Mouse (Mus musculus): ENCODE results near the gene Prdx3. TPM values are rescaled to one million over a fixed set of nuclear protein-coding genes. Genes with fewer than 3 reads are reported as not detected.
A peak's percentile ranks its signal among the peaks of the same experiment; 100 is the strongest.

Gene Prdx3
- polyA plus RNA-seq, 1 experiment from 2014 or later, result 182 TPM

DNA sequence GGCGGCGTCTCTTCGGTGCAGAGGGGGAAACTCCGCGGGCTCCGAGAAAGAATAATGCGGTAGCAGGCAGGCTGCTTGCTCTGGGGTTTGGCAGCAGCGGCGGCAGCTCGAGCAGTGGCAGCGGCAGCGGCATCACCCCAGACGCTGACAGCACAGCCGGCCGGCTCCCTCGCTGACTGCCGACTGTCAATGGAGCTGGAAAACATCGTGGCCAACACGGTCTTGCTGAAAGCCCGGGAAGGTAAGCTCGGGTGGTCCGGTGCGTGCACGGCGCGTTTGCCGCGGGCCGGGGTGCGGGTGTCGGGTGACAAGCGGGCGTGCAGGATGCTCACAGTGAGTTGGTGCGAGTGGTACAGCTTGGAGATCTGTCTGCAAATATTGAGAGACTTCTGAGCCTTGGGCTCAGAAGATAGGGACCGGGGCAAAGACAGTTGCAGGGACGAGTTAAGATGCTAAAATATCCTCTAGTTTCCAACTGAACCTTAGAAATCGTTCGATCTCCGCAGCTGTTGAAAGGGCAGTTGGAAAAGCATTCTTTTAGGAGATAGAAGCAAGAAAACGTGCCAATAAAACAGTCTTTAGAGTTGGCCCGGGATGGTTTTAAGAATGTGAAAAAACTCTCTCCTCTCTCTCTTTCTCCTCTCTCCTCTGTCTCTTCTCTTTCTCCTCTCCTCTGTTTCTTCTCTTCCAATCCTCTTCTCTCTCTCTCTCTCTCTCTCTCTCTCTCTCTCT, 16.2 kb upstream of the Prdx3 start:
- Histone ChIP-seq H3K36me3 (replicated peaks; ENCODE audit: insufficient read depth, low read length) (no peaks in the 10 kb centered on the region), H3K9me3 (ENCODE audit: low read length) (no peaks in the 10 kb centered on the region), H3K27me3 (ENCODE audit: insufficient read depth, low read length) (no peaks in the 10 kb centered on the region), H3K9ac (replicated peaks) (peak overlapping the region; percentile 46), H3K27ac (ENCODE audit: low read depth) (peak overlapping the region; percentile 3; the same call in 1 of the 2 replicates), H3K4me3 (ENCODE audit: low read depth, low read length) (peak overlapping the region; percentile 79), H3K4me1 (ENCODE audit: insufficient read depth) (peaks cover 16% of the 10 kb centered on the region), H3K4me2 (ENCODE audit: low read depth, low read length) (peak overlapping the region; percentile 82)
- TF ChIP-seq CTCF (IDR thresholded peaks at IDR 0.05; ENCODE audit: low read depth) (no peak), EP300 (IDR thresholded peaks at IDR 0.05; ENCODE audit: low read depth) (no peak)
- no peak for DNase-seq
- ATAC-seq, result no peak
- WGBS (ENCODE audit: insufficient replicate concordance), result 2% methylated on average over 38 of the region's 41 CpGs

DNA sequence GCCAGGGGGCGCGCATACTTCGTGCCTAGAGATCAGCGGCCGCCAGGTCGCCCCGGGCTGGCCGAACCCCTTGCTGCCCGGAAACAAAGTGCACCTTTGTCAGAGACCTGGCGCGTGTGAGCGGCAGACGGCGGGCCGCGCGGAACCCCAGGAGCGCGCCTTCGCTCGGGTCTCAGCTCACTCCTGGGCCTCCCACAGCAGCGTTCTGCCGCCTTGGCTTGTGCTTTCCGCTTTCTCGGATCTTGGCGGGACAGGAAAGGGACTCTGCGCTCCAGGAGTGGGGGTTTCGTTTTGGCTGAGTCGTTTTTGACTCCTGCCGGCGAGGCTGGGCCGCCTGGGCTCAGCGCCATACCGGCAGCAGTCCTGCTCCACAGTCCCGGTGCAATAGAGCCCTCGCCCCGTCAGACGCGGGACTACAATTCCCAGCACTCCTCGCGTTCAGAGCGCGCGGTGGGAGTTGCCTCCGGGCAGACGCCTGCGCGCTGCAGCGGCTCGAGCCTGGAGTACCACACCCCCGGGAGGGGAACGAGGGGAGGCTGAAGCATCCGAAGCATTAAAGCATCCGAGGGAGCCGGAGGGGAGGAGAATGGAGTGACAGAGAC, 15.5 kb upstream of the Prdx3 start, which contains the start of gene Grk5:
TSS of gene Grk5 (plus strand) at position 36 of the 602 bp plus-strand sequence.
- Histone ChIP-seq H3K36me3 (replicated peaks; ENCODE audit: insufficient read depth, low read length) (no peaks in the 10 kb centered on the region), H3K4me2 (ENCODE audit: low read depth, low read length) (peak within 1 kb of the TSS; percentile 82), H3K9ac (replicated peaks) (peak within 1 kb of the TSS; percentile 81), H3K27ac (ENCODE audit: low read depth) (peak within 1 kb of the TSS; percentile 94), H3K4me1 (ENCODE audit: insufficient read depth) (peaks cover 16% of the 10 kb centered on the region), H3K4me3 (ENCODE audit: low read depth, low read length) (peak within 1 kb of the TSS; percentile 79), H3K9me3 (ENCODE audit: low read length) (no peaks in the 10 kb centered on the region), H3K27me3 (ENCODE audit: insufficient read depth, low read length) (no peaks in the 10 kb centered on the region)
- 4% methylated on average over 55 of the region's 55 CpGs for WGBS (ENCODE audit: insufficient replicate concordance)
- ATAC-seq (peak; percentile 98), DNase-seq (peak; percentile 95)
- no peak for TF ChIP-seq EP300 (IDR thresholded peaks at IDR 0.05; ENCODE audit: low read depth)
- peak; percentile 96 for TF ChIP-seq CTCF (IDR thresholded peaks at IDR 0.05; ENCODE audit: low read depth)

DNA sequence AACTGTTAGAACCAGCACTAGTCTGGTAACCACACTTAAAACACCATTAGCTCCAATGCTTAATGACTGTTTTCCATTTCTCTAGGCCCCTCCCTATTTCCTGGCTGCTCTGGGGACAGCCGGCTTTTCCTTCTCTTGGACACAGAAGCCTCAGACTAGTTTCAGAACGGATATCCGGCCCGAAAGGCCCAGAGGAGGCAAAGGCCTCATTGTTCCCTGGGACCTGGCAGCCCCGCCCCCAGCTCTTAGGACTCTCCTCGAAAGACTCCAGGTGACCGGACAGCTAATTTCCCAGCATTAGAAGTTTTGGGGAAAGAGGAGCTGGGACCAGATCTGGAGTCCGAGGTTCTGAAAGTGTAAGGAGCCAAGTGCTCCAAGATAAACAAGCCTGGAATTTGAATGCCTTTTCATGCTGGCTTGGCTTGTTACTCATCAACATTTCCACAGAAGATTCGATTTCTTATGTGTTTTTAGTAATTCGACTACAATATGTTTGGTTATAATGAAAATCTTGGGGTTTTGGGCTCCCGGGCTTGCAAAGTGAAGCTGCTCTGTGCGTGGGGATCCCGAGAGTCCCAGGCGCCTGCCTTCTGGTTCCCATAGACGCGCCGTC, 14.9 kb upstream of the Prdx3 start:
- H3K9me3 ChIP-seq (ENCODE audit: low read length), result no peaks in the 10 kb centered on the region
- peak overlapping the region; percentile 81 for H3K9ac ChIP-seq (replicated peaks)
- WGBS (ENCODE audit: insufficient replicate concordance), result 5% methylated on average over 17 of the region's 17 CpGs
- no peaks in the 10 kb centered on the region for H3K27me3 ChIP-seq (ENCODE audit: insufficient read depth, low read length)
- peak overlapping the region; percentile 82 for H3K4me2 ChIP-seq (ENCODE audit: low read depth, low read length)
- H3K36me3 ChIP-seq (replicated peaks; ENCODE audit: insufficient read depth, low read length), result no peaks in the 10 kb centered on the region
- ATAC-seq (peak; percentile 20), DNase-seq (peak; percentile 59)
- peak overlapping the region; percentile 94 for H3K27ac ChIP-seq (ENCODE audit: low read depth)
- TF ChIP-seq CTCF (IDR thresholded peaks at IDR 0.05; ENCODE audit: low read depth) (no peak), EP300 (IDR thresholded peaks at IDR 0.05; ENCODE audit: low read depth) (no peak)
- H3K4me1 ChIP-seq (ENCODE audit: insufficient read depth), result peaks cover 16% of the 10 kb centered on the region
- peak overlapping the region; percentile 79 for H3K4me3 ChIP-seq (ENCODE audit: low read depth, low read length)

DNA sequence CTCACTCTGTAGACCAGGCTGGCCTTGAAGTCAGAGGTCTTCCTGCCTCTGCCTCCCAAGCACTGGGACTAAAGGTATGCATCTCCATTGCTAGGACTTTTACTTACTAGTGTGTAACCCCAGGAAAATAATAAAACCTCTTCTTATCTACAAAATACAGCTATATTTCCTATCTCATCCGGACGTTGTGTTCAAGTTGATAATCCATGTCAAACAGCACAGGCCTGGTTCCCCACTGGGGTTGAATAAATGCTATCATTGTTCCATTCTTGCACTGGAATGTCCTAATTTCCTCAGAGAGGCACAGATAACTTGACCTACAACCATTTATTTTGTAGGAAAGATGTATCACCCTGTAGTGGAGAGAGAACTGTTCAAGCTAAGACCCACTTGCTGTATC, 13.3 kb upstream of the Prdx3 start:
- peak overlapping the region; percentile 94 for H3K27ac ChIP-seq (ENCODE audit: low read depth)
- no peaks in the 10 kb centered on the region for H3K9me3 ChIP-seq (ENCODE audit: low read length)
- DNase-seq (no peak), ATAC-seq (no peak)
- peak; percentile 94 for TF ChIP-seq EP300 (IDR thresholded peaks at IDR 0.05; ENCODE audit: low read depth)
- TF ChIP-seq CTCF (IDR thresholded peaks at IDR 0.05; ENCODE audit: low read depth), result no peak
- H3K36me3 ChIP-seq (replicated peaks; ENCODE audit: insufficient read depth, low read length), result no peaks in the 10 kb centered on the region
- no peak overlapping the region for H3K4me2 ChIP-seq (ENCODE audit: low read depth, low read length)
- no peaks in the 10 kb centered on the region for H3K27me3 ChIP-seq (ENCODE audit: insufficient read depth, low read length)
- H3K4me3 ChIP-seq (ENCODE audit: low read depth, low read length), result no peak overlapping the region
- H3K9ac ChIP-seq (replicated peaks), result no peak overlapping the region
- H3K4me1 ChIP-seq (ENCODE audit: insufficient read depth), result peaks cover 16% of the 10 kb centered on the region
- WGBS (ENCODE audit: insufficient replicate concordance), result 47% methylated on average over 2 of the region's 2 CpGs

DNA sequence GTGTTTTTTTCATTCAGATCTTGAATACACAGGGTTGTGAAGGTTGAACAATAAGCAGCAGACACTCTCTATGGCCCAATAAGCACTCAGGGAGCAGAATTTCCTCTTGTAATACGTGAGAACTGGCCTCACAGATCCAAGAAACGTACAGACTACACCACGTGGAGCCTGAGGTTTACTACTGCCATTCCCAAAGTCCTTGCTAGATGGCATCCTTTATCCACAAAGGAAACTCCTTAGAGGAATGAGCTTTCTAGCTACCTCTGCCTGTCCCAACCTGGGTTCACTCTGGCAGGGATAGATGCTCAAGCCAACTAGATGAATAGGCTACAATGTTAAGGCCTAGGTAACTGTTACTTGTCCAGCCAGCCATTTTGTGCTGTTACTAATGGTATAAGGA, 8.8 kb upstream of the Prdx3 start:
- Histone ChIP-seq H3K27me3 (ENCODE audit: insufficient read depth, low read length) (no peaks in the 10 kb centered on the region), H3K4me3 (ENCODE audit: low read depth, low read length) (no peak overlapping the region), H3K4me1 (ENCODE audit: insufficient read depth) (peaks cover under 1% of the 10 kb centered on the region; the same call in 1 of the 2 replicates), H3K9ac (replicated peaks) (no peak overlapping the region), H3K4me2 (ENCODE audit: low read depth, low read length) (no peak overlapping the region), H3K9me3 (ENCODE audit: low read length) (no peaks in the 10 kb centered on the region), H3K36me3 (replicated peaks; ENCODE audit: insufficient read depth, low read length) (no peaks in the 10 kb centered on the region), H3K27ac (ENCODE audit: low read depth) (no peak overlapping the region)
- no peak for TF ChIP-seq EP300 (IDR thresholded peaks at IDR 0.05; ENCODE audit: low read depth)
- TF ChIP-seq CTCF (IDR thresholded peaks at IDR 0.05; ENCODE audit: low read depth), result peak; percentile 56
- peak; percentile 36; the same call in 1 of the 2 replicates for ATAC-seq
- 32% methylated on average over 3 of the region's 3 CpGs for WGBS (ENCODE audit: insufficient replicate concordance)
- no peak for DNase-seq

DNA sequence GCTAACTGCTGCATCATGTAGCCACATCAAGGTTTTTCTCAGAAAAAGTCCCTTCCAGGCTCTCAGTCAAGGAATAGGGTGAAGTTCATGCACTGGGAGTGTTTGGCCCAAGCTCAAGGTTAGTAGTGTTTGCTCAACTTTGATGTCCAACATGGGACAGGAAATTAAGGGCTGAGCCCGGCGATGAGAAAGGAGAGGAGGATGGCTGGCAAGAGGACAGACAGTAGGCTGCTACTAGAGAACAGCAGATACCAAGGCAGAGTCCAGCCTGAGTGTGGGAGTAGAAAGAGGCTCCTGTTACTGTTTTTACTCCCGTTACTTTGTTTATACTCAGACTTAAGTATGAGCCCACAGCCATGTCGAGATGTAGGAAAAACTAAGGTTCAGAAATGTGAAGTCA, 855 bp downstream of the Prdx3 start:
- Histone ChIP-seq H3K9ac (replicated peaks) (peak overlapping the region; percentile 91), H3K36me3 (replicated peaks; ENCODE audit: insufficient read depth, low read length) (peaks cover 23% of the 10 kb centered on the region), H3K4me3 (ENCODE audit: low read depth, low read length) (peak overlapping the region; percentile 87), H3K4me1 (ENCODE audit: insufficient read depth) (peaks cover 26% of the 10 kb centered on the region), H3K27ac (ENCODE audit: low read depth) (peak overlapping the region; percentile 97), H3K9me3 (ENCODE audit: low read length) (no peaks in the 10 kb centered on the region), H3K4me2 (ENCODE audit: low read depth, low read length) (peak overlapping the region; percentile 84), H3K27me3 (ENCODE audit: insufficient read depth, low read length) (no peaks in the 10 kb centered on the region)
- peak; percentile 43; the same call in 1 of the 2 replicates for TF ChIP-seq EP300 (IDR thresholded peaks at IDR 0.05; ENCODE audit: low read depth)
- TF ChIP-seq CTCF (IDR thresholded peaks at IDR 0.05; ENCODE audit: low read depth), result no peak
- ATAC-seq (peak; percentile 4), DNase-seq (peak; percentile 49)
- WGBS (ENCODE audit: insufficient replicate concordance), result 0% methylated on average over 4 of the region's 4 CpGs
